Mouse (Mus musculus) hematopoietic stem cell, adult 5-6 weeks (primary cell): ENCODE results near the gene Iqcn. TPM values are rescaled to one million over a fixed set of nuclear protein-coding genes. Genes with fewer than 3 reads are reported as not detected.

Source experiments
- ATAC-seq, 2 experiments: fragments of 125-278 bp in 1 of 2; replicated peaks in 1 of 2; 2 replicates each; pipeline ENCODE4 v1.8.0; 2016 to 2017; ENCODE audit warnings: inconsistent platforms in 2 of 2, mild to moderate bottlenecking in 2 of 2, moderate number of reproducible peaks in 2 of 2, low read depth in 1 of 2, moderate TSS enrichment in 1 of 2; ENCODE audit not compliant: low FRiP score in 2 of 2, poor library complexity in 2 of 2, severe bottlenecking in 2 of 2, insufficient read depth in 1 of 2, low TSS enrichment in 1 of 2
- total RNA-seq: library from RNA; stranded (forward); fragments of 172-1452, 232-1000 nt; gene quantifications from 2 replicates; pipeline ENCODE4 v1.2.3, GENCODE M21; 2017

Iqcn gene
- total RNA-seq, 1 experiment from 2014 or later, result 0.25 TPM

DNA sequence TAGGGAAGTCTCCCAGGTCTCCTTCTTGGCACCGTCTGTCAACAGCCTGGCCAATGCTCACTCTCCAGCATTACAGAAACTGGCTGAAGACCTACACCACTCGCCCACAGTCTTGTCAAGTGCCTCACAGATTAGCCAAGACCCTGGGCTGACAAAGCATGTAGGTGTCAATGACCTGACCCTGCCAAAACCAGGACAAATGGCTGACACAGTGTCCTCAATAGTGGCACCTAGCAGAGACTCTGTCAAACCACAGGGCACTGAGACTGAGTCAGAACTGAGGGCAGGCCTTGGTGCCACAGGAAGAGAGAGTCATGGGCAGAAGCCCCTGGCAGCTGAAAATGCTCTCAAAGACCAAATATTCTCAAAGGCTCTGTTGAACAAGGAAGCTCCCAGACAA lies 11.8 kb downstream of the Iqcn start:
- ATAC-seq, result no peak

- no peak for ATAC-seq
Observed at GRCm38 (mm10) chr8:70716521-70717400, 13.5 kb downstream of the Iqcn start.

DNA sequence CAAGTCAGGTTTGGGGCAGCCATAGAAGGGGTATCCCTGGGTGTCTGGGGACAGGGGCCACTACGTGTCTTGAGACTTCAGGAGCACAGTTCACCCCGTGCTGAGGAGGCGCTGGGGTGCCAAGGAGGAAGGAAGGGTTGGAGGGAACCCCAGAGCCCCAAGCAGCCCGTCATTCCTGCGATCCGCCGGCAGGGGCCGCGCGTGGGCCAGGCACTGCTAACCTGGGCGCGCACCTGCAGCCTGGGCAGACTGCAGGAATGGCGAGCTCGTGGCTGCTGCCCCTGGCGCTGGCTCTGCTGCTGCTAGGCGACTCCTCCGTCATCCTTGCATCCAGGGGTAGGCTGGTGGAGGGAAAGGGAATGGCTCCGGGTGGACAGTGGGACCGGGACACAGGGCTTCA lies 15.0 kb downstream of the Iqcn start, which contains the start of gene Gm3336:
Gm3336 (plus strand) TSS at position 247 of the 400 bp plus-strand sequence.
- ATAC-seq, result peak; percentile 76 to 82

- ATAC-seq, result no peak
Observed at GRCm38 (mm10) chr8:70719796-70720270, 16.6 kb downstream of the Iqcn start.

GRCm38 (mm10) chr8:70720739-70721138 lies 17.5 kb downstream of the Iqcn start:
- ATAC-seq, result peak in 1 of 2 experiments; percentile 64; a peak in 1 of 4 replicates

GRCm38 (mm10) chr8:70721601-70722000 lies 18.3 kb downstream of the Iqcn start:
- ATAC-seq, result no peak

DNA sequence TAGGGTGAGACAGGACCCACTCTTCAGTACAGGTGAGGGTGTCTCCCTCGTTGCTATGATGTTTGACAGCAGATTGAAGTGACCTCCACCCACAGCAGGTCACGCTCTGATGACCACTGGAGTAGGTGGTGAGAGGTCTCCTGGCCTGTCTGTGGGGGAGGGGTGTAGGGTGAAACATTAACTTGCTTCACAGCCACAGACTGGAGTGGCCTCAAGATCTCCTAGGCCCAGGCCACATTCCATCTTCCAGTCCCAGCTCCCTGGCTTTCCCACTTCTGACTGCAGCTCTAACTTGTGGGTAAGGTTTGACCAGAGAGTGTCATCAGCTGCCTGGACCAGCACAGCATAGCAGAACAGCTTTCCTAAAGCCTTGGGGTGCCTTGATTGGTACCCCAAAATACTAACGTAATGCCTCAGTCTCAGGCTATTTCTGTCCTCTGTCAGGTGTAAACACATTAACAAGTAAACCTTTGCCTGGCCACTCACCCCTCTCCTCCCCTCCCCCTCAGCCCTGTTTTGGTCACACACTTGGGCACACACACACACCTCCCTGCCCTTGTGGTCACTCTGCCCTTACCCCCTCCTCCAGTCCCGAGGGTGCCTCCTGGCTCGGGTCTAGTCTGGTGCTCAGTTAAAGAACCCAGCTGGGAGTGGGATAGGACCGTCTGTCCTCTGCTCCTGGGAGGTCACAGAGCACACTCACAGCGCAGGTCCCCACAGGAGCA lies 20.4 kb downstream of the Iqcn start, which contains the start of gene Pde4c:
Pde4c (plus strand) TSS at position 235 of the 725 bp plus-strand sequence.
- no peak for ATAC-seq

DNA sequence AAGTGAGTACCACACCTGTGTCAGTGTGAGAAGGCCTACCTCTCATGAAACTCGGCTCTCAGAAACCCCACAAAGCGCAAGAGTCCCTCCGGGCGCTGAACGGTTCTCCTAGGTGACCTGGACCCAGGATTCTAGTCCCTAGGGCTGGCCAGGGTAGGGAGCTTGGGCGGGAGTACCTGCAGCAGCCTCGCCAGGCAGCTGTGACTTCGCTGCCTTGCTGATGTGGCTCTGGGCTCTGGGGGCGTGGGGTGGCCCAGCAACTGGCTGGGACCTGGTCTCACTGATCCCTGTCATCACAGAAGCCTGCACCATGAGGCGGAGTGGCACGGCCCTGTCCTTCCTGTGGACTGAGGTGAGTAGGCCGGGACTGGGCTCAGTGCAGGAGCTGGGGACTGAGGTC lies 21.0 kb downstream of the Iqcn start:
- ATAC-seq, result no peak

DNA sequence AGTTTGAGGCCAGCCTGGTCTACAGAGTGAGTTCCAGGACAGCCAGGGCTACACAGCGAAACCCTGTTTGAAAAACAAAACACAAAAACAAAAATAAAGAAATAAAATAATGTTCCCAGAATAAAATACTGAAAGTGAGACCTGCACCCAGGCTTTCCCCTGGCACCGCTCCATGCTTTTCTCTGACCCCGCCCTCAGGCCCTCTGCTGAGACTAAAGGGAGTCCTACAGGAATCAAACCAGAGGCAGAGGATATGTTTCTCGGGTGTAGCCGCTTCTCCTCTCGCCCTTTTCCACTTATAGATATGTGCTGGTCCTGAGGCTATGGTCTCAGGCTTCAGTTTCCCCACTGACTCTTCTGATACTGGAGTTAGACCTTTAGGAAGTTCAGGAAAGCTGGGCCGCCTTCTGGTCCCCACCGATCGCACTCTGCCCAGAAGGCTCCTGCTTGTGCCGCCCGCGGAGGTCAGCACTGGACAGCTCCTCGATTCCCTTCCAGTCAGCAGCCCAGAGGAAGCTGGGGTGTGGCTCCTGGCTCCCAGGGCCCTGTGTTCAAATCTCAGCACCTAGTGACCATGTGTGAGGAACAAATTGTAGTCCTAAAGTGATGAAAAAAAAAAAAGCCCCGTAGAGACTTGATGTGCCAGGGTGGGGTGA lies 22.7 kb downstream of the Iqcn start:
- no peak for ATAC-seq

- no peak for ATAC-seq
Observed at GRCm38 (mm10) chr8:70726721-70727120, 23.5 kb downstream of the Iqcn start.

- peak; percentile 66 to 82 for ATAC-seq
Observed at GRCm38 (mm10) chr8:70729808-70730475, 26.7 kb downstream of the Iqcn start.

GRCm38 (mm10) chr8:70730956-70731355 lies 27.7 kb downstream of the Iqcn start:
- ATAC-seq, result no peak

DNA sequence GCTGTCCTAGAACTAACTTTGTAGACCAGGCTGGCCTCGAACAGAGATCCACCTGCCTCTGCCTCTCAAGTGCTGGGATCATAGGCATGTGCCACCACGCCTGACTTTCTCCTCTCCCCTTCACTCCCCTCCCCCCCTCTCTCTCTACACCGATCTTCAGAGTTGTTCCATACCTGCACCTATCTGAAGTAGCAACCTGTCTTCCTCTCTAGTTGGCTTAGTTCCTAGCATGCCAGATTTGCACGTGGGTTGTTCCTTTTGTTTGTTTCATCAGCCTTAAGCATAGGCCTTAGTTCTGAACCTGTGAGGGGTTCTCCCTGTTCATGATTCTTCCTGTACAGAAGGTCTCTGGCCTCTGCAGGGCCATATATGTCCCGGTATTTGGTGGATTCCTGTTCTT lies 34.4 kb downstream of the Iqcn start:
- ATAC-seq, result no peak

DNA sequence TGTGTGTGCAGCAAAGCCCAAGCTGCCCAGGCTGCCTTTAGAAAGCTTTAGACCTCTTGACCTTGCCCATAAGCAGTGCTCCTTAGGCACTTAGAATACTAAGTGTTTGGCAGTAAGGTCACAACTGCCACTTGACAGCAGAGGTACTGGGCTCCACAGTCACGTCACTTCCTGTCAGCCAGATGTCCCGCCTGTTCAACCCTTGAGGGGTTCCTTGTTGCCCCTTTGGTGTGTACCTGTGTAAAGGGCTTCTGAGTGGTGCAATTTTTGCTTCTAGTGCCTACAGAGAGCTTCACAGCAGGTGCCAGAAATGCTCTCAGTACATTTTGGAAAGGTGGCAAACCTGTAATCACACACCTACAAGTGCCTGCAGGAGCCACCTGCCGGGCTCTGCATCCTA lies 35.0 kb downstream of the Iqcn start:
- no peak for ATAC-seq

GRCm38 (mm10) chr8:70741661-70742060 lies 38.4 kb downstream of the Iqcn start:
- no peak for ATAC-seq

DNA sequence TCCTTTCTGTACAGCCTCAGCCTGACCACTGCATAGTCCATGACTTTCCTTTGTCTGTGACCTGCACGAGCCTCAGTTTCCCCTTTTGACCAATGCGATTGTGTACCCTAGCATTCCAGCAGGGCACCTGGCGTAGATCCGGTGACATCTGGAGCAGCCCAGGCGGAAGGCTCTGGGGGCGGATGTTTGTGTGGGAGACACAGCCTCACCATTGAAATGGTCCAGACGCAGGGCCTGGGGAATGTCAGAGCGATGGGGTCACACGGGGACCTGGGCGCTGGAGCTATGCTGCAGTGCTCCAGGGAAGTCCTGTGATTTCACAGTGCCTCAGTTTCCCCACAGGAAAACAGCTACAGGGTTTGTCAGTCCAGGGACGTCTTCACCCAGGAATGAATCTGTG lies 38.9 kb downstream of the Iqcn start:
- ATAC-seq, result no peak

GRCm38 (mm10) chr8:70742981-70743655 lies 39.9 kb downstream of the Iqcn start:
- no peak for ATAC-seq
